Mouse (Mus musculus) brain, embryonic 14.5 days (tissue): ENCODE results near the gene Asb6. TPM values are rescaled to one million over a fixed set of nuclear protein-coding genes. Genes with fewer than 3 reads are reported as not detected.
A peak's percentile ranks its signal among the peaks of the same experiment; 100 is the strongest.

Experiments used
- DNase-seq: peaks from one replicate; pipeline ENCODE4 v3.0.0-alpha.2; 2011; ENCODE audit warnings: low read depth
- CTCF ChIP-seq: fragments of 200-500 bp; IDR thresholded peaks from 2 replicates; pipeline ENCODE4 v1.5.1; 2012; ENCODE audit warnings: inconsistent platforms, mild to moderate bottlenecking, moderate library complexity, borderline replicate concordance; ENCODE audit not compliant: insufficient read depth, insufficient read length; ENCODE audit errors: extremely low read depth
- POLR2A ChIP-seq: fragments of 200-500 bp; IDR thresholded peaks from 2 replicates; pipeline ENCODE4 v1.6.1; 2012; ENCODE audit warnings: mild to moderate bottlenecking, inconsistent platforms, borderline replicate concordance; ENCODE audit not compliant: poor library complexity, insufficient read depth, insufficient read length, severe bottlenecking; ENCODE audit errors: extremely low read depth
- polyA plus RNA-seq: library from polyadenylated mRNA; depleted of rRNA; stranded (reverse); fragments of >200 nt; gene quantifications from 2 replicates; pipeline ENCODE4 v1.2.3, GENCODE M21; 2012

Asb6 gene
- polyA plus RNA-seq, 1 experiment: 51.0 TPM

DNA sequence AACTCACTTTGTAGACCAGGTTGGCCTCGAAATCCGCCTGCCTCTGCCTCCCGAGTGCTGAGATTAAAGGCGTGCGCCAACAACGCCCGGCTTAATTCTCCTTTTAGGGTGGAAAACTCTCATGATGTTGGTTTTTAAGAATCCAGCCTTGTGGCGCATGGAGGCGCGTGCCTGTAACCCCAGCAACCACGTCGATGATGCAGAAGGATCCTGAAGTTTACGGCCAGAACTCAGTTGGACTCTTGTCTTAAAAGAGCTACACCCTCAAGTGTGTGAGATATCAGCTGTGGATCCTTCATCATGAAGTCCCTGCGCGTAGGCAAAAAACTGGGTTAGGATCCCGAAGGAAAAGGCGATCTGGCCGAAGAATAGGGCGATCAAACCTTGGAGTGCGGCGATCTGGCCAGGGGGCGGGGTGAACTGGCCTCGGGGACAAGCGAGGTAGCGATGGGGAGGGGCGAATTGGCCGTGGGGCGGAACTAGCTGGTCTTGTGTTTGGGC is 22.9 kb downstream of the Asb6 start:
- TF ChIP-seq POLR2A (no peak), CTCF (no peak)
- no peak for DNase-seq

DNA sequence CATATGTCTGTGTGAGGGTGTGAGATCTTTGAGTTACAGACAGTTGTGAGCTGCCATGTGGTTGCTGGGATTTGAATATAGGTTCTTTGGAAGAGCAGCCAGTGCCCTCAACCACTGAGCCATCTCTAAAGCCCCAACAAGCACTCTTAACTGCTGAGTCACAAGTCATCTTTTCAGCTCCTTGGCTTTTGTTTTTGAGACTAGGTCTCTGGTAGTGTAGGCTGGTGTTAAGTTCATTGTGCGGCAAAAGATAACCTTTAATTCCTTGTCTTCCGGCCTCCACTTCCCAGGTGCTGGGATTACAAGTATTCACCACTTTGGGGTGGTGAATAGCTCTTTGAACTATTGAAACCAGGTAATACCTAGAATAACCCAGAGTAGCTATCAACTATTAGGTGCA is 24.1 kb downstream of the Asb6 start:
- peak; percentile 40 for DNase-seq
- TF ChIP-seq CTCF: no peak
- TF ChIP-seq POLR2A: no peak

DNA sequence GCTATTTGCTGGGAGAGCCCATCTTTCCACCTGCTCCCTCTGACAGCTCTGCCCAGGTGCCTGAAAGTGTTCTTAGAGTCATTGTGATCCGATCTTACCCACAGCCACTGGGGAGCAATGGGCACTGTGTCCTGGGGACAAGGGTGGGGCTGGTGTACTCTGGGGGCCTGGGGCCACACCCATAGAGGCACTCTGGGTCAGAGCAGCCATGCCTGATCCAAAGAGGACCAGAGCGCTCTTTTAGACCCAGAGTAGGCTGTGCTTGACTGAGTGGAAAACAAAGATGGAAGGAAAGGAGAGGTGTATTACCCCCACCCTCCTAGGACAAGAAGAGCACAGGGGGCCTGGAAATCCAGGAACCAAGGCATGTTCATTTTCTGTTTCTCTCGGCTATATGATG is 26.5 kb downstream of the Asb6 start, which contains the start of gene 1700001O22Rik:
Gene 1700001O22Rik, minus strand, starts transcription at position 58 of the 400 bp plus-strand sequence.
- no peak for TF ChIP-seq POLR2A
- no peak for TF ChIP-seq CTCF
- DNase-seq: no peak

DNA sequence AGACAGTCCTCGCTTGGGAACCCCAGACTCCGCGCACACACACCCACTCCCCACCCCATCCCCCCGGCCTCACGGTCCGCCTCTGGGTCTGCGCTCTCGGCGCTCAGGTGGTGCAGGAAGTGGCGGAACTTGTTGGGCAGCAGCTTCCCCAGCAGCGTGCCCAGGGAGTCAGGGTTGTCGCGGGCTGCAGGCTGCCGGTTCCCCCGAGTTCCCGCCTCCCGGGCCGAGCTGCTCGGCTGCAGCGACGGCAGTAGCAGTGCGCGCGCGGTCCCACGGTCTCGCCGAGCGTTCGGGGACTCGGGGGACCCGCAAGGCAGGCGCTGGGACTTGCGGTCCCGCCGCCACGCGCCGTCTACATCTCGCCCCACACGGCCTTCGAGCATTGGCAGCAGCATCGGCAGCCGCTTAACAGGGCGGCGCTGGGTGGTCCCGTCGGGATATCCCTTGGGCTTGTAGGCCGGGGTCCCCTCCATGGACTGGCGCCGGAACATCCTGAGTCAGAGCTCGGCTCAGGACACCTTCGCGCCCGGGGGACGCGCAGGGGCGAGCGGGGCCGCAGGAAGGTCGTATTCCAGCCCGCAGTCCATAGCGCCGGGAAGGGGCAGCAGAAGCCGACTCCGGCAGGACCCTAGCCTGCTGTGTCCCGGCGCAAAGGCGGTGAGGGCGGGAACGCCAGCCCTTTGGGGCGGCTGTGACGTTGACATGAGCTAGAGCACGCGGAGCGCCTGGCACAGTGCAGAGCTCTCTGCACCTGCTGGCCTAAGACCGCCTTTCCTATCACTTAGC is 28.9 kb downstream of the Asb6 start:
- TF ChIP-seq POLR2A (no peak), CTCF (no peak)
- DNase-seq: peak; percentile 65

DNA sequence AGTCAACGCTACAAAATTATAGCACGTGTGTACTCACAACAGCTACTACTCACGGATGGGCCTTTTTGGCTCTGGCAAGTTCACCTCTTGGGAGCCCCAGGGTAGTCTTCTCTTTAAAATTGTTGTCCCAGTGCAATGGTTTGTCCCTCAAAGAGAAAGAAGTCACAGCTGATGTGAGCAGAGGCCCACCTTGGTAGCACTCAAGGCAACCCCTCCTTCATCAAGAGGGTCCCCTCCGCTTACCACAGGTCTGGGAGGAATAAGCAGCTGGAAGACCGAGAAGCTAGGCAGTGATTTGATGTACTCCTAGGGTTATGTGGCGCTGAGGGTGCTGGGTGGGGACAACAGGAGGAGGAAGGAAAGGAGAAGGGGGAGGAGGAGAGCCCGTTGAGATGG is 29.5 kb downstream of the Asb6 start:
- DNase-seq: no peak
- no peak for TF ChIP-seq CTCF

DNA sequence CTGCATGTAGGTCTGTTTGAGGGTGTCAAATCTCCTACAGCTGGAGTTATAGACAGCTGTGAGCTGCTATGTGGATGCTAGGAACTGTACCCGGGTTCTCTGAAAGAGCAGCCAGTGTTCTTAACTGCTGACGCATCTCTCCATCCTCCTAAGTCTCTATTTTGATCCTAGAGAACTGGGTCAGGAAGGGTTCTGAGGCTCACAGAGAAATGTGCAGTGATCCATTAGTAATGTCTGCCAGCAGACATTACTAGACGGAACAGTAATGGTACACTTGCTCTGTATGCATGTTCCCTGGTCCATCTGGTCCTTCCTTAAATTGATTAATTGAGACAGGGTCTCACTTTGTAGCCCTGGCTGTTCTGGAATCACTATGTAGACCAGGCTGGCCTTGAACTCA is 30.7 kb downstream of the Asb6 start:
- TF ChIP-seq POLR2A (no peak), CTCF (no peak)
- no peak for DNase-seq

DNA sequence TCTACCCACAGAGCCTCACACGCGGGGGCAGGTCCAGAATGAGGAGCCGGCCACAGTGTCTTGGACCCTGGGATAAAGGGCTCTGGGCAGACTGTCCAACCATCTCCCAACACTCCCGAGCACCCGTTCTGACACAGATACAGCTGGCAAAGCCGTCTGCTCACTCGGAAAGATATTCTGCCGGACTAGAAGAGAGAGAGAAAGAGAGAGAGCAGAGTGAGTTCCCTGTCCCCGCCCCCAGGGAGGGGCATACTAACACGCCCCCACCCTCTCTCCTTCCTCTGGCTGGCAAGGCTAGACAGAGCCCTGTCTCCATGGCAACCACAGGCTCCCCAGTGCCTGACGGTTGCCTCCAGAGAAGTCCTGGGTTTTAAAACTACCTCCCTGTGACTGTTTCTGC is 33.8 kb downstream of the Asb6 start:
- DNase-seq: peak; percentile 98

DNA sequence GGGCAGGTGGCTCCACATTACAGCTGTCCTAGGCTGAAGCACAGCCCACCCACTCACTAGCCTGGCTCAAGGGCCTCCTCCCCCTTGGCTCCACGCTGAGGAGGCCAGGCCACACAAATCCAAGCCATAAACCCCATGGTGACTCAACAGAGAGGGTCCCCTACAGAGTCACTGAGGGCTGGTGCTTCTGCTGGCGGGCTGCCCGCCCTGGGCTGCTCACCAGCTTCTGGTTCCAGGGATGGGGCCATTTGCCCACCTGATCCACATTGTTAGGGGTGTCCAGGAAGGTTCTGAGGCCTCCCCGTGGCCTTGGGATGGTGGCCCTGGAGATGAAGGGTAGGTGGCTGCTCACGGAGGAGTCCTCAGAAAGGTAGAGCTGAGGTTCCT is 34.3 kb downstream of the Asb6 start:
- DNase-seq: peak; percentile 28
- TF ChIP-seq POLR2A (no peak), CTCF (no peak)

More for the DNA sequence above, 33.8 kb downstream of the Asb6 start:
- TF ChIP-seq POLR2A (no peak), CTCF (no peak)

DNA sequence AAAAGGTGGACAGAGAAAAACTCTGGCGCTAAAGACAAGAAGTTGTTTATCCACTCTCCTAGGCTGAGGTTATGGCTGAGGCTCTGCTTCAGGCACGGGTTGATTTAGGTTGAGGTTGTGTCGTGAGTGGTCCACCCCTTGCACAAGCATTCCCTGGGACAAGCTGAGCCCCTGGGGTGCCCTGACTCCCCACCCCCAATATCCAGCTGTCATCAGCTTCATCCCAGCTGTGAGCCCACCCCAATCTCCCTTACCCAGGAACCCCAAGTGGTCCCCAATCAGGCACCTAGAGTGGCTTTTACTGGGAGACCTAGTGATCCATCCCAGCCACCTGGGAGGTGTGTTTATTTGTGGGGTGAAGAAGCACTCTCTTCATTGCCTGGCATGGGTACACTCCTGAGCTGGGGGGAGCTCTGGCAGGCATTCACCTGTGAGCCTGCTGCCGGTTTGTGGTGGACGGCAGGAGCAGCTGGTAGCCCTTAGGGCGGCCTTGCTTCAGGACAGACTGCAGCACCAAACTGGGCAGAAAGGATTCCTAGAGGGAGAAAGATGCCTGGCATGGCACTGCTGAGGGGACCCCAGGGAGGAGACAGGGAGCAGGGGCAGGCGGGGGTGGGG is 34.8 kb downstream of the Asb6 start:
- TF ChIP-seq POLR2A (no peak), CTCF (no peak)
- no peak for DNase-seq

DNA sequence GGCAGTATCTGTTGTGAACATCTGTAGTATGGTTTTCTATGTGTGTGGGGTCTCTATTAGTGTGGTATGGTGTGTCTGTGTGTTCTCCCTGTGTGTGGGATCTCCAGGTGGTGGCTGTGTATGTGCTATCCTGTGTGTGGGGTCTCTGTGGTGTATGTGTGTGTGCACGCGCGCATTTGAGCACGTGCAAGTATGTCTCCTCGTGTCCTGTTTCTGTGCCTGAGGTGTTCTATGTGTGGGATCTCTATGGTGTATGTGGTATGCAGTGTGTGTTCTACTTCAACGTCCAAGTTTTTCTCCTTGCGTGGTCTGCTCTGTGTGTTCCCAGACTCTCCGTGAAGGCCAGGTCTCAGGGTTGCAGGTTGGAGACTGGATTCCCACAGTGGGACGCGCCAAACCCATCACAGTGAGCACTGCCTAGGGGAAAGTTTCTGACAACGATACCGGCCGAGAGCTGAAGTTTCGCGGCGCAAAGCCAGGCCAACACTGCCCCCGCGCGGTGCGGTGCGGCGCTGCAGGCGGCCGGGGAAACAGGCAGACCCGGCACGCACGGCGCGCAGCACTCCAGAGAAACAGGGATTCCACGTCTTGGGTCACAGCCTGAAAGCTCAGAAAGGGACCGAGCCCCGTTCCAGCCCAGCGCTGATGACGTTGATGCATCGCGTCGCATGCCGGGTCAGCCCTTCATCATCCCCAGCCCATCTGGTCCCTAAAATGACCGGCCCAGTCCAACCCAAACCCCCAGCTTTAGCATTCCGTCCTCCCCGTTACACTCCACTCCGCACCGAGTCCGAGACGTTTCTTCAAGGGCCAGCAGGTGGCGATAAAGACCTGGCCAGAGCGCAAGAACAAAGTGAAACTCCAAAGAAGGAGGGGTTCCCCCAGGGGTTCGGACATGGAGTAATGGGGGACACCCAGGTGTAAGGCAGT is 35.7 kb downstream of the Asb6 start:
- TF ChIP-seq POLR2A: no peak
- TF ChIP-seq CTCF: peak; percentile 99
- DNase-seq: peak; percentile 95

DNA sequence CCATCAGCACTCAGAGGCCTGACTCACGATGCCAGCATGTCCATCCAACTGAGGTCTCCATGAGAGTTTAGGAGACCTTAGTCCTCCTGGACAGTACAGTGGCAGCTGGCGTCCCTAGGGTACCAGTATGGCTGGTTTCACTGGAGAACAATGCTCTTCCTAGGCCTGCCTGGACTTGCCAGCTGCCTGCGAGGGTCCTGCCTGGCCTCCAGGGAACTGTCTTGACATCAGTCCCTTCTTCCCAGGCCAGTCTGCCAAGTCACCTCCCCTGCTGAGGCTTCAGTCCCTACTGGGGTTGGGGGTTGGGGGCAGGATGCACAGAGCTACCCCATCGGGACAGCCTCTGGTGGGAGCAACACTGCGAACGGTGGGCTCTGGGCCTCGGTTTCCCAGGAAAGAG is 38.1 kb downstream of the Asb6 start:
- DNase-seq: no peak

DNA sequence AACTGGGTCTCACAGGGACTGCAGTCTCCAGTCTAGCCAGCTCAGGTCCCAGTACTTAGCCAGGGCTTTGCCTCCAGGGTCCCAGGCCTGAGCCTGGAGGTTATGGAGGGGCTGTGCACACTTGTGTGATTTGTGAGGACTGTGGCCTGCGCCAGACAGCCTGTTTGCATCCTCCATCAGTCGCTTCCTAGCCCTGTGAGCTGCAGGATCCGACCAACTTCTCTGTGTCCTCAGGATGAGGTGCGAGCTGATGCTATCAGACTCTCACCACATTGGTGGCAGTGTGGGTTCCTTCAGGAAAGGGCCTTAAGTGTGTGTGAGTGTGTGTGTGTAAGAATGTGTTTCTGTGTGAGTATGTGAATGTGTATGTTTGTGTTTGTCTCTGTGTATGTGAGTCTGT is 42.7 kb downstream of the Asb6 start:
- TF ChIP-seq CTCF (no peak), POLR2A (no peak)
- no peak for DNase-seq

More for the DNA sequence above, 38.1 kb downstream of the Asb6 start:
- no peak for TF ChIP-seq CTCF
- no peak for TF ChIP-seq POLR2A
